Mouse (Mus musculus): ENCODE results near the gene Map7d2. TPM values are rescaled to one million over a fixed set of nuclear protein-coding genes. Genes with fewer than 3 reads are reported as not detected.
"Not testable (repeated sequence)": the region's sequence is repeated elsewhere in the genome, so short reads cannot be mapped to it uniquely, and the experiment has no call there.

The Map7d2 gene
- polyA plus RNA-seq, 1 experiment from 2014 or later = 0.61 TPM

- ATAC-seq (ENCODE audit: insufficient number of reproducible peaks, insufficient read depth, low FRiP score, low read depth) = no peak
- H3K4me2 ChIP-seq (ENCODE audit: low read length) = no peak overlapping the region
- no peaks in the 10 kb centered on the region for H3K4me1 ChIP-seq (ENCODE audit: control insufficient read depth in 2 of 2, insufficient read depth in 2 of 2, low read length in 2 of 2)
- H3K27ac ChIP-seq (replicated peaks in 1 of 2; ENCODE audit: control insufficient read depth in 1 of 2, insufficient read depth in 1 of 2, low read depth in 2 of 2, low read length in 2 of 2) = no peak overlapping the region
- no peak overlapping the region for H3K9ac ChIP-seq (ENCODE audit: low read length)
- no peaks in the 10 kb centered on the region for H3K36me3 ChIP-seq (ENCODE audit: control insufficient read depth, insufficient read depth, low read length)
- no peaks in the 10 kb centered on the region for H3K27me3 ChIP-seq (ENCODE audit: control insufficient read depth, insufficient read depth, low read length)
- H3K4me3 ChIP-seq (ENCODE audit: control insufficient read depth in 1 of 2, insufficient read depth in 1 of 2, low read depth in 1 of 2, low read length in 2 of 2) = no peak overlapping the region
- no peaks in the 10 kb centered on the region for H3K9me3 ChIP-seq (ENCODE audit: control insufficient read depth, low read length)
- WGBS = 26% methylated on average over 4 of the region's 4 CpGs
Measured at GRCm38 (mm10) chrX:159409253-159409652, 5.1 kb upstream of the Map7d2 start.

DNA sequence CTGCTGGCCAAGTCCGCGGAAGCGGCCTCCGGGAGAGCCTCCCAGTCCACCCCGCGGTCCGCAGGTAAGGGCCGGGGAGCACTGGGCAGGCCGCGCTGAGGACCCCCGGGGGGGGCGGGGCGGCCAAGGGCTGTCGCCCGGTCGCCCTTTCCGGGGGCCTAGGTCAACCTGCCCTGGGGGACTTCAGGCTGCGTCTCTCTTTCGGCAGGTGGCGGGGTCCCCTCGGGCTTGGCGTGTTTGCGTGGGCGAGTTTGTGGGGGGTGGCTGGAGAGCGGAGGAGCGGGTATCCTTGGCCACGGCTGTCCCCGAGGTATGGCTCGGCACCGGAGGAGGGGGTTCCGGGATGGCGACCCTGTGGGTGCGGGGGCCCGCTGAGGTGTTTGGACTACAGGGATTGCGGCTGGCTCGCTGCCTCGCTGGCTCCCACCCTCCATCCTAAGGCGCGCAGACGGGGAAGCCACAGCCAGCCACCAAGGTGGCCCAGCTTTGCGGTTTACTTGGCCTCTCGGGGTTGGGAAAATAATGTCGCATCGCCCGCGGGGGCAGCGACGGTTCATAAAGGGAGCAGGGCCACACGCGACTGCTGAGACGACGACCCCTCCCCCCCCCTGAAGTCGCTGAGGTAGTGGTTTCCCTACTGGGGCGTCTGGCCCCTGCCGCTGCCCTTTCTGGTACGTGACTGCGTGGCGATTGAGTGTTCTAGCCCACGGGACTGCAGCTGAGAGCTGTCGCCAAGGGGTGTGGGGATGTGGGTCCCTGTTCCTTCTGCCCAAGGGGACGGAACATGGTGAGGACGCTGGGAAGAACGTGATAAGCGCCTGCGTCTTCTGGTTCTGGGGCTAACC lies 679 bp downstream of the Map7d2 start:
- 15% methylated on average over 55 of the region's 65 CpGs for WGBS
- ATAC-seq (ENCODE audit: insufficient number of reproducible peaks, insufficient read depth, low FRiP score, low read depth) = no peak

DNA sequence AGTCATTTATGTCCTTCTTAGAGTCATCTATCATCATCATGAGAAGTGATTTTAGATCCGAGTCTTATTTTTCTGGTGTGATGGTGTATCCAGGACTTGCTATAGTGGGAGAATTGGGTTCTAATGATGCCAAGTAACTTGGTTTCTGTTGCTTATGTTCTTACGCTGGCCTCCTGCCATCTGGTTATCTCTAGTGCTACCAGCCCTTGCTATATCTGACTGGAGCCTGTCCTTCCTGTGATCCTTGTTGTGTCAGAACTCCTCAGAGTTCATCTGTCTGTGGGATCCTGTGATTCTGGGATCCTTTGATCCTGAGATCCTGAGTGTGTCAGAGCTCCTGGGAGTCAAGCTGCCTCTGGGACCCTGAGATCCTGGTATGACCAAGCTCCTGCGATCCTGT lies 16.1 kb downstream of the Map7d2 start:
- H3K4me1 ChIP-seq (ENCODE audit: control insufficient read depth in 2 of 2, insufficient read depth in 2 of 2, low read length in 2 of 2); H3K9ac ChIP-seq (ENCODE audit: low read length); H3K4me2 ChIP-seq (ENCODE audit: low read length); H3K27ac ChIP-seq (replicated peaks in 1 of 2; ENCODE audit: control insufficient read depth in 1 of 2, insufficient read depth in 1 of 2, low read depth in 2 of 2, low read length in 2 of 2); H3K36me3 ChIP-seq (ENCODE audit: control insufficient read depth, insufficient read depth, low read length); ATAC-seq (ENCODE audit: insufficient number of reproducible peaks, insufficient read depth, low FRiP score, low read depth); H3K27me3 ChIP-seq (ENCODE audit: control insufficient read depth, insufficient read depth, low read length); H3K9me3 ChIP-seq (ENCODE audit: control insufficient read depth, low read length); H3K4me3 ChIP-seq (ENCODE audit: control insufficient read depth in 1 of 2, insufficient read depth in 1 of 2, low read depth in 1 of 2, low read length in 2 of 2): not testable (repeated sequence)
- 71% methylated on average over 3 of the region's 3 CpGs for WGBS

More for the DNA sequence above, 679 bp downstream of the Map7d2 start:
- H3K4me3 ChIP-seq (ENCODE audit: control insufficient read depth in 1 of 2, insufficient read depth in 1 of 2, low read depth in 1 of 2, low read length in 2 of 2) = peak overlapping the region; percentile 52 to 71
- H3K9me3 ChIP-seq (ENCODE audit: control insufficient read depth, low read length) = no peaks in the 10 kb centered on the region
- peak overlapping the region; percentile 31; the same call in 1 of the 2 replicates for H3K9ac ChIP-seq (ENCODE audit: low read length)
- H3K27me3 ChIP-seq (ENCODE audit: control insufficient read depth, insufficient read depth, low read length) = peaks cover 22% of the 10 kb centered on the region
- H3K4me1 ChIP-seq (ENCODE audit: control insufficient read depth in 2 of 2, insufficient read depth in 2 of 2, low read length in 2 of 2) = peaks cover 0 to 2% of the 10 kb centered on the region in 2 experiments; a peak in 1 of 4 replicates
- H3K27ac ChIP-seq (replicated peaks in 1 of 2; ENCODE audit: control insufficient read depth in 1 of 2, insufficient read depth in 1 of 2, low read depth in 2 of 2, low read length in 2 of 2) = no peak overlapping the region
- H3K36me3 ChIP-seq (ENCODE audit: control insufficient read depth, insufficient read depth, low read length) = no peaks in the 10 kb centered on the region
- peak overlapping the region; percentile 90 for H3K4me2 ChIP-seq (ENCODE audit: low read length)

DNA sequence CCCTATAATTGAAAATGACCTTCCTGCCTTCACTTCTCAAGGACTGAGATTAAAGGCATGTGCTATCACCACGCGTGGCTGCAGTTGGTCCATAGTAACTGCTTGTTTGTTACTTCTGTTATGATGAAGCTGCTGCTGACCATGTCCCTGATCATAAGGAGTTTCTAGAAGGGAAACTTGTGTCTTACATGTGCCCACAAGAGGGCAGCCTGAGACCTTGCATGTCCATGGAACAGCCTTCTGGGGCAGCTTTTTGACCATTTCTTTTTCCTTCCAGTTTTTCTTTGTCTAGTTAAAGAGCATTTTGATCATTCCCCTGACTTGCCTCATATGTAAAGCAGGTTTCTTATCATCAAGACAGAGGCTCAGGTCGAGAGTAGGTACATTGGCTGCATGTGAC lies 27.8 kb downstream of the Map7d2 start:
- H3K36me3 ChIP-seq (ENCODE audit: control insufficient read depth, insufficient read depth, low read length) = no peaks in the 10 kb centered on the region
- ATAC-seq (ENCODE audit: insufficient number of reproducible peaks, insufficient read depth, low FRiP score, low read depth) = no peak
- H3K27ac ChIP-seq (replicated peaks in 1 of 2; ENCODE audit: control insufficient read depth in 1 of 2, insufficient read depth in 1 of 2, low read depth in 2 of 2, low read length in 2 of 2) = no peak overlapping the region
- WGBS = 26% methylated on average over 3 of the region's 3 CpGs
- H3K4me1 ChIP-seq (ENCODE audit: control insufficient read depth in 2 of 2, insufficient read depth in 2 of 2, low read length in 2 of 2) = no peaks in the 10 kb centered on the region
- no peak overlapping the region for H3K4me2 ChIP-seq (ENCODE audit: low read length)
- H3K27me3 ChIP-seq (ENCODE audit: control insufficient read depth, insufficient read depth, low read length) = no peaks in the 10 kb centered on the region
- H3K4me3 ChIP-seq (ENCODE audit: control insufficient read depth in 1 of 2, insufficient read depth in 1 of 2, low read depth in 1 of 2, low read length in 2 of 2) = no peak overlapping the region
- H3K9ac ChIP-seq (ENCODE audit: low read length) = no peak overlapping the region
- H3K9me3 ChIP-seq (ENCODE audit: control insufficient read depth, low read length) = no peaks in the 10 kb centered on the region

GRCm38 (mm10) chrX:159447133-159447532 lies 32.8 kb downstream of the Map7d2 start:
- Histone ChIP-seq H3K9me3 (ENCODE audit: control insufficient read depth, low read length) (no peaks in the 10 kb centered on the region), H3K4me2 (ENCODE audit: low read length) (no peak overlapping the region), H3K27ac (replicated peaks in 1 of 2; ENCODE audit: control insufficient read depth in 1 of 2, insufficient read depth in 1 of 2, low read depth in 2 of 2, low read length in 2 of 2) (no peak overlapping the region), H3K4me1 (ENCODE audit: control insufficient read depth in 2 of 2, insufficient read depth in 2 of 2, low read length in 2 of 2) (no peaks in the 10 kb centered on the region), H3K4me3 (ENCODE audit: control insufficient read depth in 1 of 2, insufficient read depth in 1 of 2, low read depth in 1 of 2, low read length in 2 of 2) (no peak overlapping the region), H3K9ac (ENCODE audit: low read length) (no peak overlapping the region), H3K36me3 (ENCODE audit: control insufficient read depth, insufficient read depth, low read length) (no peaks in the 10 kb centered on the region), H3K27me3 (ENCODE audit: control insufficient read depth, insufficient read depth, low read length) (no peaks in the 10 kb centered on the region)
- ATAC-seq (ENCODE audit: insufficient number of reproducible peaks, insufficient read depth, low FRiP score, low read depth) = no peak
- 79% methylated on average over 1 of the region's 1 CpGs for WGBS

DNA sequence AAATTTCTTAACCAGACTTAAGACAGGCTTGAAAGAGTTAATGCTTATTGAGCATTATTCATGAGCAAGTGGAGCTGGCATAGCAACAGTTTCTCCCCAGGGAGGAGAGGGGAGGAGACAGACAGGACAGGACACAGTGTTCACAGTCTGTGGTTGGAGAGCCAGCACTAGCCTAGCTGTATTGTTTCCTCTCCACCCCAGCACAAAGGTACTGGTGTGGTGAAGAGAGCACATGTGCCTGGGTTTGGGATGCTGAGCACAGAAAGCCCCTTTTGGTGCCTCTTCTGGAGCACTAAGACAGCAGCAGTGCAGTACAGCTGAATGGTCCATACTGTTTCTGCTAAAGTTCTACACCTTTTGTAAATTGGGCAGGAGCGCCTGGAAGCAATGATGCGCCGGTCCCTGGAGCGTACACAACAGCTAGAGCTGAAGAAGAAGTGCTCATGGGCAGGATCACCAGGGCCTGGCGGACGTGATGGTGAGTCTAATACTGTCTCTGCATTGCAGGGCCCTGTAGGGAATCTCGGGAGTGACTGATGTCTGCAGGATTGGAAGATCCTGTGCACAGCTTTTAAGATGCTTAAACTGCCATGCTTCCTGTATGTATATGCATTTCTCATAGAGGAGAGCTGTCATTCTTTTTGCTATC lies 44.8 kb downstream of the Map7d2 start:
- 75% methylated on average over 7 of the region's 7 CpGs for WGBS
- Histone ChIP-seq H3K4me1 (ENCODE audit: control insufficient read depth in 2 of 2, insufficient read depth in 2 of 2, low read length in 2 of 2) (no peaks in the 10 kb centered on the region; a peak in 1 of 4 replicates), H3K27ac (replicated peaks in 1 of 2; ENCODE audit: control insufficient read depth in 1 of 2, insufficient read depth in 1 of 2, low read depth in 2 of 2, low read length in 2 of 2) (no peak overlapping the region), H3K4me3 (ENCODE audit: control insufficient read depth in 1 of 2, insufficient read depth in 1 of 2, low read depth in 1 of 2, low read length in 2 of 2) (no peak overlapping the region), H3K9ac (ENCODE audit: low read length) (no peak overlapping the region), H3K36me3 (ENCODE audit: control insufficient read depth, insufficient read depth, low read length) (no peaks in the 10 kb centered on the region), H3K4me2 (ENCODE audit: low read length) (no peak overlapping the region), H3K27me3 (ENCODE audit: control insufficient read depth, insufficient read depth, low read length) (no peaks in the 10 kb centered on the region), H3K9me3 (ENCODE audit: control insufficient read depth, low read length) (no peaks in the 10 kb centered on the region)
- ATAC-seq (ENCODE audit: insufficient number of reproducible peaks, insufficient read depth, low FRiP score, low read depth) = no peak

- no peaks in the 10 kb centered on the region for H3K36me3 ChIP-seq (ENCODE audit: control insufficient read depth, insufficient read depth, low read length)
- H3K9me3 ChIP-seq (ENCODE audit: control insufficient read depth, low read length) = no peaks in the 10 kb centered on the region
- ATAC-seq (ENCODE audit: insufficient number of reproducible peaks, insufficient read depth, low FRiP score, low read depth) = no peak
- H3K9ac ChIP-seq (ENCODE audit: low read length) = no peak overlapping the region
- no peak overlapping the region for H3K4me3 ChIP-seq (ENCODE audit: control insufficient read depth in 1 of 2, insufficient read depth in 1 of 2, low read depth in 1 of 2, low read length in 2 of 2)
- no peaks in the 10 kb centered on the region for H3K4me1 ChIP-seq (ENCODE audit: control insufficient read depth in 2 of 2, insufficient read depth in 2 of 2, low read length in 2 of 2)
- WGBS = 62% methylated on average over 1 of the region's 1 CpGs
- H3K4me2 ChIP-seq (ENCODE audit: low read length) = no peak overlapping the region
- no peak overlapping the region for H3K27ac ChIP-seq (replicated peaks in 1 of 2; ENCODE audit: control insufficient read depth in 1 of 2, insufficient read depth in 1 of 2, low read depth in 2 of 2, low read length in 2 of 2)
- H3K27me3 ChIP-seq (ENCODE audit: control insufficient read depth, insufficient read depth, low read length) = no peaks in the 10 kb centered on the region
Measured at GRCm38 (mm10) chrX:159474799-159475198, 60.4 kb downstream of the Map7d2 start.
